Mouse (Mus musculus) liver, embryonic 14.5 days (tissue): ENCODE results near the gene Tuba4a.

Experiments
- CTCF ChIP-seq: IDR thresholded peaks from 2 replicates; pipeline ENCODE4 v1.5.1; 2016; ENCODE audit warnings: antibody characterized with exemption, low read depth, control low read depth
- EP300 ChIP-seq: IDR thresholded peaks from 2 replicates; pipeline ENCODE4 v1.6.1; 2016; ENCODE audit warnings: antibody characterized with exemption, low read depth

- TF ChIP-seq CTCF (no peak), EP300 (no peak)
Measured at GRCm38 (mm10) chr1:75261278-75261677, 41.6 kb upstream of the Tuba4a start.
